Mouse (Mus musculus): ENCODE measurements around the gene Mogat2. TPM values are rescaled to one million over a fixed set of nuclear protein-coding genes. Genes with fewer than 3 reads are reported as not detected.

Mogat2 gene
- polyA plus RNA-seq, 1 experiment from 2014 or later: 0.92 TPM

DNA sequence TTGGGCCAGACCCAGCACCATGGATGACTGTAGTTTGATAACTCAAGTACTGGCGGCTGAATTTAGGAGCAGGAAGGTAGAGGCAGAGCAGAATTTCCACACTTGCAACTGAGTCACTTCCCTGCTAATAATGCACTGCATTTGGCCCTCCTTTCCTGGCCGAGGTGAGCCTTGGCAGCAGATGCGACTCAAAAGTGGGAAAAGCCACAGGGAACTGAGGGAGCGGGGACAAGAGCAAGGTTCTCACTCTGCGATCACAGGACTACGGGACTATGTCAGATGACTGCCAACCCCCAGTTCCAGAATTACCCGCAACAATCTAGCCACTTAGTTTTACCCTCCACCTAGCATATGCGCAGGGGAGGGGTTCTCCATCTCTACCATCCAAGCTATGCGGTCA, 59.1 kb downstream of the Mogat2 start:
- no peaks in the 10 kb centered on the region for H3K9me3 ChIP-seq (ENCODE audit: control insufficient read depth, low read length)
- no peak overlapping the region for H3K27ac ChIP-seq (ENCODE audit: low read depth, low read length)
- H3K4me2 ChIP-seq (ENCODE audit: low read depth, low read length): no peak overlapping the region
- no peak overlapping the region for H3K4me3 ChIP-seq (ENCODE audit: low read depth, low read length)
- peaks cover 4% of the 10 kb centered on the region for H3K27me3 ChIP-seq (ENCODE audit: control insufficient read depth, insufficient read depth, low read length)
- H3K4me1 ChIP-seq (ENCODE audit: control insufficient read depth, insufficient read depth, low read length): 0 out of 2 replicates have a peak, but pooled peaks cover 3% of the 10 kb centered on the region
- ATAC-seq (ENCODE audit: low read depth): no peak
- no peaks in the 10 kb centered on the region for H3K36me3 ChIP-seq (ENCODE audit: control insufficient read depth, insufficient read depth, low read length)
- WGBS: 92% methylated on average over 9 of the region's 9 CpGs
- no peak overlapping the region for H3K9ac ChIP-seq (replicated peaks; ENCODE audit: low read depth, low read length)

DNA sequence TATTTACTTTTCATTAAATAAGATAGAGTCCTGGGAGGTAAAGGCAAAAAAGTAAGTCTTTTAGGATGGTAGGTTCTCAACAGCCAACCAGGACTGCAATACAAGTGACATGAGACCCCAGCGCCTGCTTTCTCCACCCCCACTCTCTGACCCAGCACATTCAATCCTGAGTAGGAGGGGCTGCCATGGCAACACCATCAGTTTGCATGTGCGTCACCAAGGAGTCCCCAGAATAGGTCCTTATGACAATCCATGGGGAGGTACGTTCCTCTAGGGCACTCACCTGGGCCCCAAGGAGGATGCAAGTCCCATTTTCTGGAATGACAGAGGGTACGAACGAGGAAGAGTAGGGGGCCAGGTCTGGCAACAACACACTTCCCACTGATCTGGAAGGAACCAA, 61.0 kb downstream of the Mogat2 start:
- Histone ChIP-seq H3K36me3 (ENCODE audit: control insufficient read depth, insufficient read depth, low read length) (no peaks in the 10 kb centered on the region), H3K9ac (replicated peaks; ENCODE audit: low read depth, low read length) (no peak overlapping the region), H3K4me1 (ENCODE audit: control insufficient read depth, insufficient read depth, low read length) (0 out of 2 replicates have a peak, but pooled peaks cover 3% of the 10 kb centered on the region), H3K9me3 (ENCODE audit: control insufficient read depth, low read length) (no peaks in the 10 kb centered on the region), H3K4me2 (ENCODE audit: low read depth, low read length) (no peak overlapping the region), H3K27me3 (ENCODE audit: control insufficient read depth, insufficient read depth, low read length) (peaks cover 2% of the 10 kb centered on the region; the same call in 1 of the 2 replicates), H3K27ac (ENCODE audit: low read depth, low read length) (no peak overlapping the region), H3K4me3 (ENCODE audit: low read depth, low read length) (no peak overlapping the region)
- 62% methylated on average over 5 of the region's 5 CpGs for WGBS
- no peak for ATAC-seq (ENCODE audit: low read depth)

DNA sequence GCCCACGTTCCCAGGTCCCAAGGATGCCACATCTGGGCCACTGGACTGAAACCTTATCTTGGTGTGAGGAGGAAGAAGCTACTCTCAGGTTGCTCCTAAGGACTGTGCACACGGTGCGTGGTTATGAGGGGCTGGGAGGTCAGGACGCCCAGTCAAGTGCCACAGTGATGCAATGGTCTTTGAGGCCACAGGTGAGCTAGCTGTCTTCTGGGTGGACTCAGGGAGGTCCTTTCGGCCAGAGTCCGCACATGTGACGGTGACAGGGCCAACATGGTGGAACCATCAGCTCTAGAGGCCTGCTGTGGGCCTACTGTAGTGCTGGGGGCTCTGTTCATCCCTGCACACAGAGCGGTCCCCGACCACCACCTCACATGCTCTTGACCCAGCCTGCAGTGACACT, 62.8 kb downstream of the Mogat2 start:
- Histone ChIP-seq H3K4me3 (ENCODE audit: low read depth, low read length) (no peak overlapping the region), H3K36me3 (ENCODE audit: control insufficient read depth, insufficient read depth, low read length) (no peaks in the 10 kb centered on the region), H3K4me2 (ENCODE audit: low read depth, low read length) (no peak overlapping the region), H3K27me3 (ENCODE audit: control insufficient read depth, insufficient read depth, low read length) (no peaks in the 10 kb centered on the region), H3K9me3 (ENCODE audit: control insufficient read depth, low read length) (no peaks in the 10 kb centered on the region), H3K27ac (ENCODE audit: low read depth, low read length) (no peak overlapping the region), H3K4me1 (ENCODE audit: control insufficient read depth, insufficient read depth, low read length) (no peaks in the 10 kb centered on the region), H3K9ac (replicated peaks; ENCODE audit: low read depth, low read length) (no peak overlapping the region)
- WGBS: 92% methylated on average over 9 of the region's 9 CpGs
- ATAC-seq (ENCODE audit: low read depth): no peak

DNA sequence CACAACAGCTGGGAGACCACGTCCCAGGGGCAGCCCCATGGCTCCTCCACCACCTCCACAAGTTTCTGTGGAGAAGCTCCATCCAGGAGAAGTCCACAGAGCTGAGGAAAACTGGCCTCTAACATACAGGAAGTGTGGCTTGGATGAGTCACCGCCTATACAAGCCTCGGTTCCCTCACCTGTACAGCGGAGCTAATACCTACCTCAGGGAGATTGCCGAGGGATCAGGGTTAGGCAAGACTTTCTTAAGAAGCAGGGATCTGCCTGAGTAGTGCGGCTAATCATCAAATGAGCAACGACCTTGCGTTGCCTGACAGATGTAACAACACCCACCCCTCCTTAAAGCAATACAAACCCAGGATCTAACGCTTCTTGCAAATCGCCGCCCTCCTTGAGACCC, 63.3 kb downstream of the Mogat2 start:
- Histone ChIP-seq H3K36me3 (ENCODE audit: control insufficient read depth, insufficient read depth, low read length) (no peaks in the 10 kb centered on the region), H3K4me1 (ENCODE audit: control insufficient read depth, insufficient read depth, low read length) (no peaks in the 10 kb centered on the region), H3K4me2 (ENCODE audit: low read depth, low read length) (no peak overlapping the region), H3K4me3 (ENCODE audit: low read depth, low read length) (no peak overlapping the region), H3K27ac (ENCODE audit: low read depth, low read length) (no peak overlapping the region), H3K9me3 (ENCODE audit: control insufficient read depth, low read length) (no peaks in the 10 kb centered on the region), H3K9ac (replicated peaks; ENCODE audit: low read depth, low read length) (no peak overlapping the region), H3K27me3 (ENCODE audit: control insufficient read depth, insufficient read depth, low read length) (no peaks in the 10 kb centered on the region)
- 83% methylated on average over 11 of the region's 11 CpGs for WGBS
- ATAC-seq (ENCODE audit: low read depth): no peak

DNA sequence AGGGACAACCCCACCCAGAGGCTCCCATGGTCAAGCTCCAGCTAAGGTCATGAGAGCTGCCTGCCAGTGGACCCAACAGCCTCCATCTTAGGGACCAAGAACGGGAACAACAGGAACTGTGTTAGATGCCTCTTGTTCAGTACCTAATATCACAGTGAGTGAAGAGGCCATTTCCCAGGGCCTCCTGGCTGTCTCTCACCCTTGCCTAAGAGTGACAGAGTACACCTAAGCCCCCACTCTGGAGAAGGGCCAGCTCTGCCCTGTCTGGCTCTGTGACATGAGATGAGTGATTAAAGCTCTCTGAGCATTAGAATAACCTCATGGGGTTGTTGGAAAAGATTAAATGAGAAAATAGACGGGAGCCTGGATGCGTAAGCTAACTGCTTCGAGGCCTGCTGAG, 64.4 kb downstream of the Mogat2 start:
- Histone ChIP-seq H3K9ac (replicated peaks; ENCODE audit: low read depth, low read length) (no peak overlapping the region), H3K27ac (ENCODE audit: low read depth, low read length) (no peak overlapping the region), H3K27me3 (ENCODE audit: control insufficient read depth, insufficient read depth, low read length) (no peaks in the 10 kb centered on the region), H3K4me2 (ENCODE audit: low read depth, low read length) (no peak overlapping the region), H3K36me3 (ENCODE audit: control insufficient read depth, insufficient read depth, low read length) (no peaks in the 10 kb centered on the region), H3K4me3 (ENCODE audit: low read depth, low read length) (no peak overlapping the region), H3K9me3 (ENCODE audit: control insufficient read depth, low read length) (no peaks in the 10 kb centered on the region), H3K4me1 (ENCODE audit: control insufficient read depth, insufficient read depth, low read length) (no peaks in the 10 kb centered on the region)
- ATAC-seq (ENCODE audit: low read depth): no peak
- WGBS: 83% methylated on average over 4 of the region's 4 CpGs

DNA sequence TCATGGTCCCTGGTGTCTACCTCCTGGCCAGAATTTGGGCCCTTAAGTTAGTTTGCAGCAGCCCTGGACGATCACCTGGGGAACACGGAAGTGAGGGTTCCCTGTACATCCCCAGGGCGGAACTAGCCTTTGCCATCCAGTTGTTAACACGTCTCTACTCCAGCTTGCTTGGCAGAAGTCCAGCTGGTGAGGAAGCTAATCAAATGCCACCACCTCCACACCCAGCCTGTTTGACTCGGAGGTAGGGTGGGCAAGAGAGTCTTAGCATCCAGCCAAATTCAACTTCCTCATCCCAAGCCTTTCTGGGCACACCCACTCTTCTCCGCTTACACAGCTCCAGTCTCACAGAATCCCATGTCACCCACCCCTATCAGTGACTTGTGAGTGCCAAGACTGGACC, 65.5 kb downstream of the Mogat2 start:
- Histone ChIP-seq H3K9ac (replicated peaks; ENCODE audit: low read depth, low read length) (no peak overlapping the region), H3K27me3 (ENCODE audit: control insufficient read depth, insufficient read depth, low read length) (no peaks in the 10 kb centered on the region), H3K9me3 (ENCODE audit: control insufficient read depth, low read length) (no peaks in the 10 kb centered on the region), H3K4me2 (ENCODE audit: low read depth, low read length) (no peak overlapping the region), H3K36me3 (ENCODE audit: control insufficient read depth, insufficient read depth, low read length) (no peaks in the 10 kb centered on the region), H3K4me1 (ENCODE audit: control insufficient read depth, insufficient read depth, low read length) (no peaks in the 10 kb centered on the region), H3K4me3 (ENCODE audit: low read depth, low read length) (no peak overlapping the region), H3K27ac (ENCODE audit: low read depth, low read length) (no peak overlapping the region)
- ATAC-seq (ENCODE audit: low read depth): no peak
- 80% methylated on average over 6 of the region's 6 CpGs for WGBS

DNA sequence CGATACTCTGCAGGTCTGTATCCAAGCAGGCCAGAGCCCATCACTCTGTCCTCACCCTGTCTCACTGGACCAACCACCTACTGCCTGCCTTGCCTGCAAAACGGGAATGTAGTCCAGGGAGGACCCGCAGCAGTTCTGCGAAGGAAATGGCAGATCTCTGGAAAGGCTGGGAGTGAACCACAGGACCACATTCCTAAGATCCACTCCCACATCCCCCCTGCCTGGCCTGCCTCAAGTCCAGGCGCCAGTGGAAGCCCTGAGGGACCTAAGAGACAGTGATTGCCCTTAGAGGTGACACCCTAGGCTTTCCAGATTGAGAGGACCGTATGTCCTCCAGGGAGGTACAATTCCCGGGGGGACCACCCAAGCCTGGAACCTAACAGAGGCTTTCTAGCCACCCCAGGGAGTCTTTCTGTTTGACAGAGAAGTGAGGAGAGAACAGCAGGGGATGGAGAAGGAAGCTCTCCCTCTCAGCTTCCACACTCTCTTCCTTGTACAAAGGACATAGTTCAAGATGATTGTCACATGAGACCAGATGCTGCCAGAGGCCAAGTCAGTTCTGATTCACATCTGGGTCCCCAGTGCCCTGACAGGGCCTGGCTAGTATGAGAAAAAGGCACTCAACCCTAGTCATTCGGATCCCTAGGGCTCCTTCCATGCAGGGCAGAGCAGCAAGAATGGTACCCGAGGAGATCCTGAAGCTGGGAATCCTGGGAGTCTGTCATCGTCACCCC, 66.5 kb downstream of the Mogat2 start:
- WGBS: 70% methylated on average over 10 of the region's 10 CpGs

DNA sequence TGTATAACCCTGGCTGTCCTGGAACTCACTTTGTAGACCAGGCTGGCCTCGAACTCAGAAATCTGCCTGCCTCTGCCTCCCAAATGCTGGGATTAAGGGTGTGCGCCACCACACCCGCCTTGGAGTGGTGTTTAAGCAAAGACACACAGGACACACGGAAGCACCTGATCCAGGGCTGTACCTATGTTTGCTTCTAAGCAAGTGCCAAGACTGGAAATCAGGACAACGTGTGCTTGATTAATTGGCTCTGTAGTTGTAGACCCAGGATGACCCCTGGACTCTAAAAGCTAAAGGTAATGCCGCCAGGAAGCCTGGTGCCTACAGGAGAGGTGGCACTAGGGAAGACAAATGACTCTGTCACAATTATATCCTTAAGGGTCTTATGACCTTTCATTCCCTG, 67.9 kb downstream of the Mogat2 start:
- Histone ChIP-seq H3K4me3 (ENCODE audit: low read depth, low read length) (no peak overlapping the region), H3K9me3 (ENCODE audit: control insufficient read depth, low read length) (no peaks in the 10 kb centered on the region), H3K4me1 (ENCODE audit: control insufficient read depth, insufficient read depth, low read length) (no peaks in the 10 kb centered on the region), H3K4me2 (ENCODE audit: low read depth, low read length) (no peak overlapping the region), H3K36me3 (ENCODE audit: control insufficient read depth, insufficient read depth, low read length) (no peaks in the 10 kb centered on the region), H3K27me3 (ENCODE audit: control insufficient read depth, insufficient read depth, low read length) (no peaks in the 10 kb centered on the region), H3K27ac (ENCODE audit: low read depth, low read length) (no peak overlapping the region), H3K9ac (replicated peaks; ENCODE audit: low read depth, low read length) (no peak overlapping the region)
- 92% methylated on average over 6 of the region's 6 CpGs for WGBS
- no peak for ATAC-seq (ENCODE audit: low read depth)

More for the DNA sequence above, 66.5 kb downstream of the Mogat2 start:
- H3K27me3 ChIP-seq (ENCODE audit: control insufficient read depth, insufficient read depth, low read length): no peaks in the 10 kb centered on the region
- H3K9me3 ChIP-seq (ENCODE audit: control insufficient read depth, low read length): no peaks in the 10 kb centered on the region
- ATAC-seq (ENCODE audit: low read depth): no peak
- no peak overlapping the region for H3K9ac ChIP-seq (replicated peaks; ENCODE audit: low read depth, low read length)
- no peak overlapping the region for H3K4me3 ChIP-seq (ENCODE audit: low read depth, low read length)
- H3K36me3 ChIP-seq (ENCODE audit: control insufficient read depth, insufficient read depth, low read length): no peaks in the 10 kb centered on the region
- H3K4me1 ChIP-seq (ENCODE audit: control insufficient read depth, insufficient read depth, low read length): no peaks in the 10 kb centered on the region
- no peak overlapping the region for H3K27ac ChIP-seq (ENCODE audit: low read depth, low read length)
- H3K4me2 ChIP-seq (ENCODE audit: low read depth, low read length): no peak overlapping the region

DNA sequence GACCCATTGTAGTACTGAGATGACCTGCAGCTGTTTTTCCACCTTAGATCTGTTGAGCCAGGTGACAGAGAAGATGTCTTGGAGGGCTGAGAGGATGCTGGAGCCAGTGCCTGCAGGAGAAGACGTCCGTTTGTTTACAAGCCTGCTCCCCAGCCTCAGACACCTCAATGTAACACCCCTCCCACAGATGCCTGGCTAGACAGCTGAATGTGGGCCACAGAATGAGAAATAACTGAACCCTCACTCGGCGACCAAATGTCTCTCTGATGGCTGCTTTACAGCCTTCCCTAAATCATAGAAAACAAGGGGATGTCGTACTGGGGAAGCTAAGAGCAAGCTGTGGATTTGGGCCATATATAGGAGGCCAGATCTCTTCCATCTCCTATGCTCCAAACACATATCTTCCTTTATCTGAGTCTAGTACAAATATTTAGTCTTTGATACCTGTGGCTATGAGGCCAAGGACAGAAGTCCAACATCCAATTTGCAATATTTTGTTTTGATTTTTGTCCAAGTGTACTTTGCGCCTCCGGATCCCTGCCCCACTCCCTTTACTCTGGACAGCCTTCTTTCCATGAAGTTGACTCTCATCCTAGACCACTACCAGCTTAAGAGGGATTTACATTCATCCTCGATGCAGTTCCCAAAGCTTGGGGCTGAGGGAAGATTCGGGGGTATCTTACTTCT, 68.6 kb downstream of the Mogat2 start:
- Histone ChIP-seq H3K4me2 (ENCODE audit: low read depth, low read length) (no peak overlapping the region), H3K36me3 (ENCODE audit: control insufficient read depth, insufficient read depth, low read length) (no peaks in the 10 kb centered on the region), H3K9me3 (ENCODE audit: control insufficient read depth, low read length) (no peaks in the 10 kb centered on the region), H3K27me3 (ENCODE audit: control insufficient read depth, insufficient read depth, low read length) (no peaks in the 10 kb centered on the region), H3K27ac (ENCODE audit: low read depth, low read length) (no peak overlapping the region), H3K4me1 (ENCODE audit: control insufficient read depth, insufficient read depth, low read length) (no peaks in the 10 kb centered on the region), H3K4me3 (ENCODE audit: low read depth, low read length) (no peak overlapping the region), H3K9ac (replicated peaks; ENCODE audit: low read depth, low read length) (no peak overlapping the region)
- ATAC-seq (ENCODE audit: low read depth): no peak
- 75% methylated on average over 9 of the region's 9 CpGs for WGBS

All from neural tube, embryonic 14.5 days (tissue).